9 mouse cellular contexts compared by ENCODE assay signal in the genomic region with DNA sequence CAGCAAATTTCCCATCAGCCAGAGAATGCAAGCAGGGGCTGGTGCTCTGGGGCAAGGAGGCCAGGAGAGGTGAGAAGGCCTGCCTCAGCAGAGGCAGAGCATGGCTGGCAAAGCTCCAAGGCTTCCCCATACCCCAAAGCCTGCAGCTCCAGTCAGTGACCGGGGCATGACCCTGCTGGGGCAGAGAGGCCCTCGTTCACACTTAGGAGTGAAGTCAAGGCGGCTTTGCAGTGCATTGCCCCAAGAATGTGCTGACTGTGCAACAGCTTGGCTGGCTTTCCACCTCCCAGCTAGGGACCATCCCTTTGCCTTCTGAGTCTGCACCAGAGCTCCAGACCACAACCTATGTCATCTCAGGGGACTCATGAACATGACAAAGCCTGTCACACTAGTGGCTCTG.
DNase-seq lines count a peak whose midpoint lies in the region; ATAC-seq and TF ChIP-seq lines count a peak whose summit lies in the region.
"Had no signal": no experiment of that assay in that cellular context is flagged by ENCODE, and none has a peak within 500 bp of the region (broad histone marks: within the 10 kb centered on the region; RNA-seq: fewer than 3 reads in every experiment).

No protein-coding gene starts in this region.

- H3K36me3 ChIP-seq in hindbrain, embryonic 10.5 days, result no peaks in the 10 kb centered on the region
- no peaks in the 10 kb centered on the region for H3K36me3 ChIP-seq in hindbrain, embryonic 11.5 days (ENCODE audit: control insufficient read depth, insufficient read depth, low read length)
- H3K36me3 ChIP-seq in ES-E14 (ENCODE audit: control insufficient read depth, insufficient read depth, low read length, poor library complexity, severe bottlenecking), result no peaks in the 10 kb centered on the region
- H3K36me3 ChIP-seq in kidney, postnatal 0 days (ENCODE audit: insufficient read depth, low read length), result no peaks in the 10 kb centered on the region

- H3K4me2 ChIP-seq in hindbrain, embryonic 11.5 days (replicated peaks; ENCODE audit: low read depth, low read length), result no peak overlapping the region
- H3K4me2 ChIP-seq in kidney, postnatal 0 days (ENCODE audit: low read length), result no peak overlapping the region

- TF ChIP-seq CTCF in kidney, postnatal 0 days (IDR thresholded peaks at IDR 0.05; ENCODE audit: low read depth), result no peak

- 0 out of 2 replicates have a peak overlapping the region, but pooled peaks have one; percentile 40 for H3K27ac ChIP-seq in hindbrain, embryonic 10.5 days
- H3K27ac ChIP-seq in hindbrain, embryonic 11.5 days (ENCODE audit: low read depth, low read length), result no peak overlapping the region
- no peak overlapping the region for H3K27ac ChIP-seq in ES-E14 (ENCODE audit: insufficient read depth, low read depth, low read length, poor library complexity, severe bottlenecking)
- H3K27ac ChIP-seq in kidney, postnatal 0 days, result no peak overlapping the region

- no peak overlapping the region for H3K4me3 ChIP-seq in hindbrain, embryonic 10.5 days
- H3K4me3 ChIP-seq in hindbrain, embryonic 11.5 days (ENCODE audit: low read depth, low read length), result no peak overlapping the region
- H3K4me3 ChIP-seq in ES-E14 (ENCODE audit: insufficient read depth in 1 of 2, low read depth in 1 of 2, low read length in 2 of 2, poor library complexity in 1 of 2, severe bottlenecking in 1 of 2), result no peak overlapping the region
- no peak overlapping the region for H3K4me3 ChIP-seq in kidney, postnatal 0 days (replicated peaks; ENCODE audit: low read depth, low read length)

- H3K27me3 ChIP-seq in hindbrain, embryonic 10.5 days (ENCODE audit: insufficient read depth, poor library complexity, severe bottlenecking), result no peaks in the 10 kb centered on the region
- H3K27me3 ChIP-seq in hindbrain, embryonic 11.5 days (ENCODE audit: control insufficient read depth, insufficient read depth, low read length), result no peaks in the 10 kb centered on the region
- no peaks in the 10 kb centered on the region for H3K27me3 ChIP-seq in kidney, postnatal 0 days (ENCODE audit: insufficient read depth, low read length)

- in situ Hi-C loops in ES-E14 (cut with MboI; ENCODE audit: low sequenced_read_pairs in 2 of 2, unreplicated experiment in 2 of 2), result no loop called here

- H3K9ac ChIP-seq in hindbrain, embryonic 11.5 days (ENCODE audit: low read depth, low read length), result no peak overlapping the region
- no peak overlapping the region for H3K9ac ChIP-seq in ES-E14 (ENCODE audit: insufficient read depth, low read depth, low read length, poor library complexity, severe bottlenecking)
- H3K9ac ChIP-seq in kidney, postnatal 0 days (ENCODE audit: low read depth, low read length), result no peak overlapping the region

- 51% methylated on average over 3 of the region's 3 CpGs for WGBS in hindbrain, embryonic 10.5 days
- 34% methylated on average over 3 of the region's 3 CpGs for WGBS in hindbrain, embryonic 11.5 days
- WGBS in kidney, postnatal 0 days, result 13% methylated on average over 3 of the region's 3 CpGs

- peak; percentile 47 for DNase-seq in hindbrain, embryonic 10.5 days (ENCODE audit: low spot score)
- DNase-seq in hindbrain, embryonic 11.5 days (ENCODE audit: low spot score), result no peak
- DNase-seq in ES-E14 (ENCODE audit: low read depth, low spot score) (no peak), adipocyte (ENCODE audit: low spot score) (peak; percentile 48)
- peak; percentile 26 for DNase-seq in kidney, postnatal 0 days (ENCODE audit: low spot score)
- DNase-seq in left cerebral cortex, postnatal 25 days (ENCODE audit: low spot score in 2 of 2), result no peak
- DNase-seq in neural tube, embryonic 10.5 days (ENCODE audit: extremely low spot score, low spot score), result no peak
- DNase-seq: adrenal gland, postnatal 25 days; cerebellum, postnatal 36 days had no signal

- H3K9me3 ChIP-seq in hindbrain, embryonic 10.5 days, result no peaks in the 10 kb centered on the region
- no peaks in the 10 kb centered on the region for H3K9me3 ChIP-seq in hindbrain, embryonic 11.5 days (ENCODE audit: control insufficient read depth, low read length)
- no peaks in the 10 kb centered on the region for H3K9me3 ChIP-seq in ES-E14 (ENCODE audit: control insufficient read depth, insufficient read depth, low read depth, low read length)
- no peaks in the 10 kb centered on the region for H3K9me3 ChIP-seq in kidney, postnatal 0 days (replicated peaks; ENCODE audit: low read length)

- ATAC-seq in hindbrain, embryonic 11.5 days (ENCODE audit: low FRiP score), result no peak
- peak; percentile 67 for ATAC-seq in kidney, postnatal 0 days (replicated peaks; ENCODE audit: low FRiP score, low read depth)

- H3K4me1 ChIP-seq in hindbrain, embryonic 10.5 days (replicated peaks), result peaks cover 32% of the 10 kb centered on the region
- 0 out of 2 replicates have a peak, but pooled peaks cover 2% of the 10 kb centered on the region for H3K4me1 ChIP-seq in hindbrain, embryonic 11.5 days (replicated peaks; ENCODE audit: control insufficient read depth, insufficient read depth, low read length)
- H3K4me1 ChIP-seq in ES-E14 (ENCODE audit: control insufficient read depth in 2 of 2, insufficient read depth in 2 of 2, low read length in 2 of 2, poor library complexity in 1 of 2), result no peaks in the 10 kb centered on the region
- H3K4me1 ChIP-seq in kidney, postnatal 0 days (replicated peaks; ENCODE audit: insufficient read depth, low read length), result peaks cover 7% of the 10 kb centered on the region; the same call in 1 of the 2 replicates

- intact Hi-C loops in left cerebral cortex, postnatal 25 days (cut with DNase I), result no loop called here

TF ChIP-seq in ES-E14, 5 proteins besides CTCF, POLR2A, EP300 and RAD21:
- TF ChIP-seq HCFC1 (IDR thresholded peaks at IDR 0.05; ENCODE audit: borderline replicate concordance, insufficient read depth, low read length), result no peak
- peak; percentile 60; the same call in 1 of the 2 replicates for TF ChIP-seq MAFK (IDR thresholded peaks at IDR 0.05; ENCODE audit: insufficient read depth, low read depth, low read length)

Comparison
In these comparisons a context has a peak if more than half of its experiments do, and no peak if none do; other contexts are left out.
1. DNase-seq: peak in hindbrain, embryonic 10.5 days (single experiment), adipocyte (single experiment) and kidney, postnatal 0 days (single experiment); none in hindbrain, embryonic 11.5 days (single experiment), ES-E14 (single experiment), left cerebral cortex, postnatal 25 days (0 of 2) and neural tube, embryonic 10.5 days (single experiment).